Mouse (Mus musculus): ENCODE results near the gene Gm6588. TPM values are rescaled to one million over a fixed set of nuclear protein-coding genes. Genes with fewer than 3 reads are reported as not detected.

The Gm6588 gene
- polyA plus RNA-seq, 1 experiment from 2014 or later: not detected

- 71% methylated on average over 4 of the region's 4 CpGs for WGBS
- DNase-seq: no peak
- ATAC-seq (ENCODE audit: insufficient read depth): no peak
- TF ChIP-seq CTCF (IDR thresholded peaks at IDR 0.05; ENCODE audit: low read depth): no peak
- no peaks in the 10 kb centered on the region for H3K9me3 ChIP-seq (ENCODE audit: low read depth, low read length)
- no peaks in the 10 kb centered on the region for H3K4me1 ChIP-seq (ENCODE audit: insufficient read depth)
- H3K27ac ChIP-seq (ENCODE audit: low read depth): no peak overlapping the region
- H3K9ac ChIP-seq: no peak overlapping the region
- no peak overlapping the region for H3K4me3 ChIP-seq (ENCODE audit: low read depth, low read length)
- no peaks in the 10 kb centered on the region for H3K27me3 ChIP-seq (ENCODE audit: insufficient read depth, low read length)
- H3K4me2 ChIP-seq: no peak overlapping the region
- H3K36me3 ChIP-seq (ENCODE audit: insufficient read depth): no peaks in the 10 kb centered on the region
Observed at GRCm38 (mm10) chr5:112468986-112469581, 19.9 kb downstream of the Gm6588 start.

GRCm38 (mm10) chr5:112470144-112470543 lies 20.9 kb downstream of the Gm6588 start:
- Histone ChIP-seq H3K4me1 (ENCODE audit: insufficient read depth) (no peaks in the 10 kb centered on the region), H3K9me3 (ENCODE audit: low read depth, low read length) (no peaks in the 10 kb centered on the region), H3K27me3 (ENCODE audit: insufficient read depth, low read length) (no peaks in the 10 kb centered on the region), H3K36me3 (ENCODE audit: insufficient read depth) (no peaks in the 10 kb centered on the region), H3K9ac (no peak overlapping the region), H3K4me3 (ENCODE audit: low read depth, low read length) (no peak overlapping the region), H3K27ac (ENCODE audit: low read depth) (no peak overlapping the region), H3K4me2 (no peak overlapping the region)
- DNase-seq (peak; percentile 56), ATAC-seq (ENCODE audit: insufficient read depth) (no peak)
- TF ChIP-seq CTCF (IDR thresholded peaks at IDR 0.05; ENCODE audit: low read depth): peak; percentile 79
- WGBS: 69% methylated on average over 6 of the region's 6 CpGs

GRCm38 (mm10) chr5:112473453-112473852 lies 24.2 kb downstream of the Gm6588 start:
- WGBS: 20% methylated on average over 6 of the region's 6 CpGs
- DNase-seq: peak; percentile 53
- H3K9me3 ChIP-seq (ENCODE audit: low read depth, low read length): no peaks in the 10 kb centered on the region
- no peak for TF ChIP-seq CTCF (IDR thresholded peaks at IDR 0.05; ENCODE audit: low read depth)
- H3K36me3 ChIP-seq (ENCODE audit: insufficient read depth): no peaks in the 10 kb centered on the region
- no peaks in the 10 kb centered on the region for H3K27me3 ChIP-seq (ENCODE audit: insufficient read depth, low read length)
- H3K4me1 ChIP-seq (ENCODE audit: insufficient read depth): no peaks in the 10 kb centered on the region
- no peak overlapping the region for H3K27ac ChIP-seq (ENCODE audit: low read depth)
- ATAC-seq (ENCODE audit: insufficient read depth): peak; percentile 71
- H3K4me2 ChIP-seq: no peak overlapping the region
- no peak overlapping the region for H3K9ac ChIP-seq
- H3K4me3 ChIP-seq (ENCODE audit: low read depth, low read length): no peak overlapping the region

- Histone ChIP-seq H3K9me3 (ENCODE audit: low read depth, low read length) (no peaks in the 10 kb centered on the region), H3K27ac (ENCODE audit: low read depth) (no peak overlapping the region), H3K4me1 (ENCODE audit: insufficient read depth) (no peaks in the 10 kb centered on the region), H3K4me3 (ENCODE audit: low read depth, low read length) (no peak overlapping the region), H3K9ac (no peak overlapping the region), H3K27me3 (ENCODE audit: insufficient read depth, low read length) (no peaks in the 10 kb centered on the region), H3K4me2 (no peak overlapping the region), H3K36me3 (ENCODE audit: insufficient read depth) (no peaks in the 10 kb centered on the region)
- DNase-seq (no peak), ATAC-seq (ENCODE audit: insufficient read depth) (no peak)
- WGBS: 29% methylated on average over 19 of the region's 19 CpGs
- TF ChIP-seq CTCF (IDR thresholded peaks at IDR 0.05; ENCODE audit: low read depth): no peak
Observed at GRCm38 (mm10) chr5:112481946-112482410, 32.8 kb downstream of the Gm6588 start.

- DNase-seq (no peak), ATAC-seq (ENCODE audit: insufficient read depth) (no peak)
- TF ChIP-seq CTCF (IDR thresholded peaks at IDR 0.05; ENCODE audit: low read depth): no peak
- Histone ChIP-seq H3K9ac (no peak overlapping the region), H3K4me2 (no peak overlapping the region), H3K36me3 (ENCODE audit: insufficient read depth) (no peaks in the 10 kb centered on the region), H3K27me3 (ENCODE audit: insufficient read depth, low read length) (no peaks in the 10 kb centered on the region), H3K4me3 (ENCODE audit: low read depth, low read length) (no peak overlapping the region), H3K4me1 (ENCODE audit: insufficient read depth) (no peaks in the 10 kb centered on the region), H3K9me3 (ENCODE audit: low read depth, low read length) (no peaks in the 10 kb centered on the region), H3K27ac (ENCODE audit: low read depth) (no peak overlapping the region)
- 56% methylated on average over 13 of the region's 13 CpGs for WGBS
Observed at GRCm38 (mm10) chr5:112482551-112482950, 33.3 kb downstream of the Gm6588 start.

GRCm38 (mm10) chr5:112483030-112483429 lies 33.8 kb downstream of the Gm6588 start:
- H3K36me3 ChIP-seq (ENCODE audit: insufficient read depth): no peaks in the 10 kb centered on the region
- no peak overlapping the region for H3K4me3 ChIP-seq (ENCODE audit: low read depth, low read length)
- no peaks in the 10 kb centered on the region for H3K9me3 ChIP-seq (ENCODE audit: low read depth, low read length)
- no peaks in the 10 kb centered on the region for H3K27me3 ChIP-seq (ENCODE audit: insufficient read depth, low read length)
- no peak overlapping the region for H3K27ac ChIP-seq (ENCODE audit: low read depth)
- ATAC-seq (ENCODE audit: insufficient read depth) (no peak), DNase-seq (no peak)
- no peak for TF ChIP-seq CTCF (IDR thresholded peaks at IDR 0.05; ENCODE audit: low read depth)
- H3K4me2 ChIP-seq: no peak overlapping the region
- no peaks in the 10 kb centered on the region for H3K4me1 ChIP-seq (ENCODE audit: insufficient read depth)
- 77% methylated on average over 8 of the region's 8 CpGs for WGBS
- no peak overlapping the region for H3K9ac ChIP-seq

GRCm38 (mm10) chr5:112484924-112485715 lies 35.9 kb downstream of the Gm6588 start:
- no peaks in the 10 kb centered on the region for H3K27me3 ChIP-seq (ENCODE audit: insufficient read depth, low read length)
- no peak overlapping the region for H3K9ac ChIP-seq
- DNase-seq (no peak), ATAC-seq (ENCODE audit: insufficient read depth) (no peak)
- no peak overlapping the region for H3K4me2 ChIP-seq
- H3K27ac ChIP-seq (ENCODE audit: low read depth): no peak overlapping the region
- H3K4me1 ChIP-seq (ENCODE audit: insufficient read depth): no peaks in the 10 kb centered on the region
- no peak overlapping the region for H3K4me3 ChIP-seq (ENCODE audit: low read depth, low read length)
- WGBS: 24% methylated on average over 13 of the region's 13 CpGs
- no peaks in the 10 kb centered on the region for H3K36me3 ChIP-seq (ENCODE audit: insufficient read depth)
- H3K9me3 ChIP-seq (ENCODE audit: low read depth, low read length): no peaks in the 10 kb centered on the region
- TF ChIP-seq CTCF (IDR thresholded peaks at IDR 0.05; ENCODE audit: low read depth): no peak
